Mouse (Mus musculus) heart, postnatal 0 days (tissue): ENCODE measurements around the gene Pate4.

ENCODE experiments used
- CTCF ChIP-seq: IDR thresholded peaks from 2 replicates; pipeline ENCODE4 v1.5.1; 2016; ENCODE audit warnings: antibody characterized with exemption, control low read depth, low read depth
- EP300 ChIP-seq: IDR thresholded peaks from 2 replicates; pipeline ENCODE4 v1.6.1; 2016; ENCODE audit warnings: antibody characterized with exemption, low read depth

- no peak for TF ChIP-seq EP300
- TF ChIP-seq CTCF: no peak
These were observed 47.1 kb downstream of the Pate4 start for GRCm38 (mm10) chr9:35564536-35565240.
